Mouse (Mus musculus) MEL (cell line): ENCODE measurements around the gene Cd300ld3. TPM values are rescaled to one million over a fixed set of nuclear protein-coding genes. Genes with fewer than 3 reads are reported as not detected.

Experiments used
- DNase-seq: peaks from one replicate; pipeline ENCODE4 v3.0.0; 2011; ENCODE audit warnings: low read depth, low spot score
- H3K27ac ChIP-seq: 2 replicates; pipeline ENCODE4 v1.5.1; 2012; ENCODE audit warnings: low read depth, mild to moderate bottlenecking, control low read depth, low read length, moderate library complexity; ENCODE audit not compliant: control insufficient read depth
- H3K27me3 ChIP-seq, 2 experiments: fragments of 150-350 bp in 1 of 2; sonication (generic) in 1 of 2; 2 replicates each; pipeline ENCODE4 v1.6.1; 2012; ENCODE audit warnings: low read length in 2 of 2, mild to moderate bottlenecking in 2 of 2, improper control_type of control experiment in 1 of 2, moderate library complexity in 1 of 2; ENCODE audit not compliant: insufficient read depth in 2 of 2, control insufficient read depth in 1 of 2
- H3K36me3 ChIP-seq, 2 experiments: 2 replicates each; pipeline ENCODE4 v1.6.1; 2012 to 2014; ENCODE audit warnings: low read length in 2 of 2, improper control_type of control experiment in 1 of 2, inconsistent platforms in 1 of 2, mild to moderate bottlenecking in 1 of 2; ENCODE audit not compliant: insufficient read depth in 2 of 2, control insufficient read depth in 1 of 2
- H3K4me1 ChIP-seq, 2 experiments: fragments of 150-350 bp in 1 of 2; sonication (generic) in 1 of 2; 2 replicates each; pipeline ENCODE4 v1.6.1; 2012; ENCODE audit warnings: low read length in 2 of 2, improper control_type of control experiment in 1 of 2, mild to moderate bottlenecking in 1 of 2; ENCODE audit not compliant: insufficient read depth in 2 of 2, control insufficient read depth in 1 of 2
- H3K4me3 ChIP-seq, 2 experiments: fragments of 150-350 bp in 1 of 2; sonication (generic) in 1 of 2; 2 replicates each; pipeline ENCODE4 v1.5.1; 2012; ENCODE audit warnings: low read depth in 2 of 2, low read length in 2 of 2, mild to moderate bottlenecking in 2 of 2, moderate library complexity in 2 of 2, control low read depth in 1 of 2, improper control_type of control experiment in 1 of 2; ENCODE audit not compliant: control insufficient read depth in 1 of 2, insufficient read depth in 1 of 2
- H3K79me2 ChIP-seq: 2 replicates; pipeline ENCODE4 v1.6.1; 2012; ENCODE audit warnings: mild to moderate bottlenecking, low read length, moderate library complexity; ENCODE audit not compliant: control insufficient read depth, poor library complexity, insufficient read depth
- H3K9ac ChIP-seq: 2 replicates; pipeline ENCODE4 v1.6.1; 2012; ENCODE audit warnings: low read depth, mild to moderate bottlenecking, control low read depth, low read length, moderate library complexity; ENCODE audit not compliant: control insufficient read depth, poor library complexity, severe bottlenecking
- H3K9me3 ChIP-seq: fragments of 150-350 bp; sonication (generic); replicated peaks from 2 replicates; pipeline ENCODE4 v1.6.1; 2012; ENCODE audit warnings: mild to moderate bottlenecking, low read length, improper control_type of control experiment, moderate library complexity; ENCODE audit not compliant: insufficient read depth
- BHLHE40 ChIP-seq: IDR thresholded peaks from 2 replicates; pipeline ENCODE4 v1.6.1; 2012; ENCODE audit warnings: low read depth, mild to moderate bottlenecking, inconsistent platforms, low read length, improper control_type of control experiment, borderline replicate concordance
- CHD1 ChIP-seq: IDR thresholded peaks from 2 replicates; pipeline ENCODE4 v1.6.1; 2012; ENCODE audit warnings: low read depth, mild to moderate bottlenecking, inconsistent platforms, low read length, improper control_type of control experiment
- CHD2 ChIP-seq: IDR thresholded peaks from 2 replicates; pipeline ENCODE4 v1.6.1; 2011; ENCODE audit warnings: low read length, improper control_type of control experiment
- CTCF ChIP-seq, 3 experiments: IDR thresholded peaks in 2 of 3; conservative IDR thresholded peaks in 1 of 3; 2 replicates each; pipeline ENCODE4 v1.5.1; 2011 to 2012; ENCODE audit warnings: low read length in 3 of 3, low read depth in 2 of 3, mild to moderate bottlenecking in 2 of 3, improper control_type of control experiment in 1 of 3, inconsistent platforms in 1 of 3, mixed read lengths in 1 of 3, moderate library complexity in 1 of 3; ENCODE audit not compliant: control insufficient read depth in 1 of 3, insufficient read depth in 1 of 3, poor library complexity in 1 of 3, severe bottlenecking in 1 of 3
- E2F4 ChIP-seq: IDR thresholded peaks from 2 replicates; pipeline ENCODE4 v1.6.1; 2011; ENCODE audit warnings: low read depth, low read length, improper control_type of control experiment, borderline replicate concordance
- ELF1 ChIP-seq: IDR thresholded peaks from 2 replicates; pipeline ENCODE4 v1.6.1; 2014; ENCODE audit warnings: low read depth, mild to moderate bottlenecking, inconsistent platforms, low read length, improper control_type of control experiment, moderate library complexity
- EP300 ChIP-seq, 2 experiments: IDR thresholded peaks; 2 replicates each; pipeline ENCODE4 v1.6.1; 2011; ENCODE audit warnings: improper control_type of control experiment in 2 of 2, low read length in 2 of 2, low read depth in 1 of 2, mild to moderate bottlenecking in 1 of 2
- GATA1 ChIP-seq: IDR thresholded peaks from 2 replicates; pipeline ENCODE4 v1.6.1; 2011; ENCODE audit warnings: low read depth, low read length, improper control_type of control experiment
- HCFC1 ChIP-seq: IDR thresholded peaks from 2 replicates; pipeline ENCODE4 v1.6.1; 2012; ENCODE audit warnings: low read depth, mild to moderate bottlenecking, inconsistent platforms, low read length, improper control_type of control experiment, moderate library complexity
- KAT2A ChIP-seq: conservative IDR thresholded peaks from 2 replicates; pipeline ENCODE4 v1.6.1; 2012; ENCODE audit warnings: low read depth, low read length, improper control_type of control experiment, inconsistent platforms
- MEF2A ChIP-seq: IDR thresholded peaks from 2 replicates; pipeline ENCODE4 v1.6.1; 2014; ENCODE audit warnings: low read depth, mild to moderate bottlenecking, inconsistent platforms, low read length, improper control_type of control experiment; ENCODE audit not compliant: poor library complexity, insufficient replicate concordance, severe bottlenecking; ENCODE audit errors: extremely low read depth
- MXI1 ChIP-seq: IDR thresholded peaks from 2 replicates; pipeline ENCODE4 v1.6.1; 2011; ENCODE audit warnings: mild to moderate bottlenecking, low read depth, low read length, improper control_type of control experiment
- NELFE ChIP-seq: IDR thresholded peaks from 2 replicates; pipeline ENCODE4 v1.6.1; 2011; ENCODE audit warnings: low read depth, low read length, improper control_type of control experiment
- NRF1 ChIP-seq: IDR thresholded peaks from 2 replicates; pipeline ENCODE4 v1.6.1; 2014; ENCODE audit warnings: low read depth, mild to moderate bottlenecking, inconsistent platforms, low read length, improper control_type of control experiment, moderate library complexity; ENCODE audit not compliant: poor library complexity, insufficient read depth, severe bottlenecking
- POLR2A ChIP-seq, 2 experiments: IDR thresholded peaks; 2 replicates each; pipeline ENCODE4 v1.6.1; 2011 to 2012; ENCODE audit warnings: low read length in 2 of 2, mild to moderate bottlenecking in 2 of 2, control low read depth in 1 of 2, improper control_type of control experiment in 1 of 2, low read depth in 1 of 2, moderate library complexity in 1 of 2; ENCODE audit not compliant: control insufficient read depth in 1 of 2, insufficient read depth in 1 of 2, poor library complexity in 1 of 2
- TAL1 ChIP-seq: IDR thresholded peaks from 2 replicates; pipeline ENCODE4 v1.6.1; 2012; ENCODE audit warnings: mild to moderate bottlenecking, inconsistent platforms, low read length, moderate library complexity, mixed read lengths
- TCF12 ChIP-seq: IDR thresholded peaks from 2 replicates; pipeline ENCODE4 v1.6.1; 2014; ENCODE audit warnings: low read depth, mild to moderate bottlenecking, inconsistent platforms, low read length, improper control_type of control experiment, moderate library complexity
- USF1 ChIP-seq: IDR thresholded peaks from 2 replicates; pipeline ENCODE4 v1.6.1; 2014; ENCODE audit warnings: low read depth, mild to moderate bottlenecking, inconsistent platforms, low read length, improper control_type of control experiment, moderate library complexity
- ZNF384 ChIP-seq: IDR thresholded peaks from 2 replicates; pipeline ENCODE4 v1.6.1; 2012; ENCODE audit warnings: low read depth, mild to moderate bottlenecking, inconsistent platforms, low read length, improper control_type of control experiment
- polyA plus RNA-seq, 2 experiments: library from polyadenylated mRNA; stranded (reverse) in 1 of 2; unstranded in 1 of 2; fragments of >175 nt in 1 of 2; fragments of >200 nt in 1 of 2; gene quantifications; 2 replicates each; pipeline versions ENCODE4 v1.2.1 to v1.2.4; 2012; ENCODE audit warnings: low replicate concordance in 2 of 2, low read depth in 1 of 2; ENCODE audit not compliant: insufficient read length in 2 of 2, insufficient read depth in 1 of 2, missing spikeins in 1 of 2
- total RNA-seq: library from RNA; depleted of rRNA; stranded (reverse); fragments of 300-350 nt; gene quantifications from 2 replicates; pipeline ENCODE4 v1.2.3, GENCODE M21; 2012

Cd300ld3 gene
- total and polyA plus RNA-seq, 3 experiments = not detected

- Histone ChIP-seq H3K27me3 (no peaks in the 10 kb centered on the region), H3K4me3 (no peak overlapping the region), H3K9ac (no peak overlapping the region), H3K9me3 (no peaks in the 10 kb centered on the region), H3K4me1 (peaks cover 6 to 19% of the 10 kb centered on the region in 2 experiments; a peak in 3 of 4 replicates), H3K36me3 (peaks cover 0 to 6% of the 10 kb centered on the region in 2 experiments; a peak in 1 of 4 replicates), H3K79me2 (no peaks in the 10 kb centered on the region), H3K27ac (no peak overlapping the region)
- DNase-seq = no peak
- no peak for TF ChIP-seq ELF1
- TF ChIP-seq BHLHE40 = no peak
- no peak for TF ChIP-seq CHD1
- no peak for TF ChIP-seq KAT2A
- TF ChIP-seq CHD2 = no peak
- TF ChIP-seq HCFC1 = no peak
- TF ChIP-seq GATA1 = no peak
- TF ChIP-seq, all 39 proteins: peak for 0
Measured at GRCm38 (mm10) chr11:115077436-115077835, 29.2 kb upstream of the Cd300ld3 start.

- Histone ChIP-seq H3K9me3 (no peaks in the 10 kb centered on the region), H3K27ac (no peak overlapping the region), H3K27me3 (no peaks in the 10 kb centered on the region), H3K4me3 (no peak overlapping the region; a peak in 1 of 4 replicates), H3K9ac (no peak overlapping the region), H3K36me3 (peaks cover 0 to 6% of the 10 kb centered on the region in 2 experiments; a peak in 1 of 4 replicates), H3K4me1 (peaks cover 6 to 19% of the 10 kb centered on the region in 2 experiments; a peak in 3 of 4 replicates), H3K79me2 (no peaks in the 10 kb centered on the region)
- DNase-seq = peak; percentile 41
- TF ChIP-seq TCF12 (no peak), GATA1 (peak; percentile 62), EP300 (IDR thresholded peaks at IDR 0.05; ENCODE audit: low read depth in 1 of 2, low read length in 2 of 2) (peak; percentile 20 to 43; a peak in 2 of 4 replicates)
Measured at GRCm38 (mm10) chr11:115075859-115076258, 27.6 kb upstream of the Cd300ld3 start.

DNA sequence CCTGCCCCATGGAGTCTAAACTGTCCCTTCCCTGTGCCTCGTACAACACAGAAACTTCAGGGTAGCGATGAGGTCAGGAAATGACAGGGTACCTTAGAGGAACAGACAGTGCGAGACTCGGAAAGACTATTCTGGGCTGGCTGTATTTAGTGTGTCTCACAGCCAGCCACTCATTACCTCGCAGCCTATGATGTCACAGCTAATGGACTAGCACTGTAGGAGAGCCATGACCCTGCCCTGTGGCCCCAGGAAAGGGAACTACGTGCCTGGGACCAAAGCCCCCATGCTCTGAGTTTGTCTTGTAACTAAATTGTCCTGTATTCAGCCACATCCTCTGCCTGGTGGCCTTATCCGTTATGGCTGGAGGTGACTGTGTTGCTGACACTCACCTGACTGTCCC, 27.2 kb upstream of the Cd300ld3 start:
- Histone ChIP-seq H3K9me3 (no peaks in the 10 kb centered on the region), H3K27me3 (no peaks in the 10 kb centered on the region), H3K4me3 (no peak overlapping the region), H3K9ac (no peak overlapping the region), H3K79me2 (no peaks in the 10 kb centered on the region), H3K4me1 (peaks cover 6 to 19% of the 10 kb centered on the region in 2 experiments; a peak in 3 of 4 replicates), H3K27ac (no peak overlapping the region), H3K36me3 (peaks cover 0 to 6% of the 10 kb centered on the region in 2 experiments; a peak in 1 of 4 replicates)
- no peak for TF ChIP-seq E2F4
- no peak for TF ChIP-seq MEF2A
- no peak for TF ChIP-seq ELF1
- no peak for TF ChIP-seq TCF12
- TF ChIP-seq NRF1 = no peak
- no peak for TF ChIP-seq ZNF384
- TF ChIP-seq CHD2 = no peak
- TF ChIP-seq GATA1 = no peak
- no peak for TF ChIP-seq NELFE
- no peak for TF ChIP-seq MXI1
- TF ChIP-seq POLR2A (IDR thresholded peaks at IDR 0.05; ENCODE audit: control insufficient read depth in 1 of 2, insufficient read depth in 1 of 2, low read depth in 1 of 2, low read length in 2 of 2, poor library complexity in 1 of 2) = no peak
- no peak for TF ChIP-seq CTCF (IDR thresholded peaks at IDR 0.05 in 2 of 3, conservative IDR thresholded peaks at IDR 0.05 in 1 of 3; ENCODE audit: control insufficient read depth in 1 of 3, insufficient read depth in 1 of 3, low read depth in 2 of 3, low read length in 3 of 3, poor library complexity in 1 of 3, severe bottlenecking in 1 of 3)
- no peak for TF ChIP-seq TAL1
- TF ChIP-seq USF1 = no peak
- no peak for DNase-seq
